Mouse (Mus musculus) cortical plate, adult 2 months (tissue): Measurements from ENCODE around the gene Shcbp1l.

Experiments used
- CTCF ChIP-seq: fragments of 200-500 bp; IDR thresholded peaks from 2 replicates; pipeline ENCODE4 v1.5.1; 2011; ENCODE audit warnings: mild to moderate bottlenecking, control low read depth, low read length; ENCODE audit not compliant: insufficient read depth; ENCODE audit errors: extremely low read depth
- POLR2A ChIP-seq: fragments of 200-500 bp; IDR thresholded peaks from 2 replicates; pipeline ENCODE4 v1.6.1; 2011; ENCODE audit warnings: mild to moderate bottlenecking, low read length, control low read depth; ENCODE audit not compliant: insufficient read depth; ENCODE audit errors: extremely low read depth

DNA sequence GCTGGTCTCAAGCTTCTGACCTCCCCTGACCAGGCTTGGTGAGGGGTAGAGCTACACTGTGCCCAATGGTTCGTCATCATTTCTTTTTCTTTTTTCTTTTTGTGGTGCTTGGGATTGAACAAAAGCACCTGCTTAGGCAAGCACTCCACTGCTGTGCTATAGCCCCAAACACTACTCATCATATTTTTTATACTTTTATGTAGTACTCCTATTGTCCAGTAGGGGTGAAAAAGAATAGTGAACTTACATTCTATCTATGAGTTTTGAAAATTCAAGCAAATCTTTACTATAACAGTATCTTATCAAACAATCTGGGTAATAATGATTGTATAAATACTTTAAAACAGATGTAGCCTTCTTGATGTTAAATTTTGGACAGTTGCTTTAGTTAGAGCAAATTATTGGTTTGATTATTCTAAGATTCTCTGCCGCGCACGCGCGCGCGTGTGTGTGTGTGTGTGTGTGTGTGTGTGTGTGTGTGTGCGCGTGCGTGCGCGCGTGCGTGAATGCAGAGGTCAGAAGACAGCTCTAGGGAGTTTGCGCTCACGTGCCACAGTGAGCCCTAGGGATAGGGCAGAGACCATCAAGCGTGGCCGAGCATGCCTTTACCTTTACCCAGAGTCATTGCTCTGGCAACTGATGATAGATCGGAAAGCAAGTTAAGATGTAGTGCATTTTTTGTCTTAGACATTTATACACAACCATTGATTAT, 21.3 kb downstream of the Shcbp1l start:
- TF ChIP-seq POLR2A (no peak), CTCF (no peak)
